Mouse (Mus musculus): Measurements from ENCODE around the gene Rgp1.
"Not testable (repeated sequence)": the region's sequence is repeated elsewhere in the genome, so short reads cannot be mapped to it uniquely, and the experiment has no call there.

Gene Rgp1

DNA sequence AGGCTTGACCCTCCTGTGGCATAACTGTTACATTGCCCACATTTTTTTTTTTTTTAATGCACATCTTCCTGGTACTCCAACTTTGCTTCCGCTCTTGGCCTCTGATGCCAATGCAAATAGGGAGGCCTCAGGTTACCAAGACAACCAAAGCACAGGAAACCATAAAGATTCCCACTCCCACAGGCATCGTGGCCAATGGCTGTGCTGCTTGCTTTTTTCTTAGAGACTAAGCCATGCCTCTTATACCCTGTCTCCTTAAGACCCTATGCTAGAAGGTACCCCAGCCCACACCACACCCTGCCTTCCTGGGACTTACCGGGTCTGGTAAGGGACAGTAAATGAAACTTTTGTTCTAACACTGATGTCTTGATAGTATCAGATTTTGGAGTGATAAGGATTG is 14.9 kb downstream of the Rgp1 start:
- DNase-seq (ENCODE audit: low read depth), result no peak

DNA sequence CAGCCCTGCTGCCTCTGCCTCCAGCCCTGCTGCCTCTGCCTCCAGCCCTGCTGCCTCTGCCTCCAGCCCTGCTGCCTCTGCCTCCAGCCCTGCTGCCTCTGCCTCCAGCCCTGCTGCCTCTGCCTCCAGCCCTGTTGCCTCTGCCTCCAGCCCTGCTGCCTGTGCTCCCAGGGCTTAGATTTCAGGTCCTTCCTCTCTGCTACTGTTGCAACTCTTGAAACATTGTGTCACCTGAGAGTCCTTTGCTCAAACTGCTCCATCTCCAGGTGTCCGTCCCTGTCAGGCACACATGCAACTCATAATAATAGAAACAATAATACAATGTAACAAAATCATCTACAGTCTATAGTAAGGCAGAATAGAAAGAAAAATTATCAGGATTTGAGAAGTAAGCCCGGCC is 18.1 kb downstream of the Rgp1 start:
- DNase-seq (ENCODE audit: low read depth), result not testable (repeated sequence)

DNA sequence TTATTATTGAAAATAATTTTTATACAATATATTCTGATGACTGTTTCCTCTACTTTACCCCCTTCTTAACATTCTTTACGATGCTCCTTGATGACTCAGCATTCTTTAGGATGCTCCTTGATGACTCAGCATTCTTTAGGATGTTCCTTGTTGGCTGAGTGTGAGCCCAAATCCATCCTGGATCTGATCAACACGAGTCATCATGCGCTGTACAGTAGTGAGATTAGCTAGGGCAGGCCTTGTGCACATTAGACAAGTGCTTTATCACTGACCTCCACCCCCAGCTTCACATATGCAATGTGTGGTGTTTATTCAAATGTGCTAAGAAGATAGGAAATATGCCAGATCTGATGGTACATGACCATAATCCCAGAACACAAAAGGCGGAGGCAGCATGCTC is 19.7 kb downstream of the Rgp1 start:
- DNase-seq (ENCODE audit: low read depth), result no peak

DNA sequence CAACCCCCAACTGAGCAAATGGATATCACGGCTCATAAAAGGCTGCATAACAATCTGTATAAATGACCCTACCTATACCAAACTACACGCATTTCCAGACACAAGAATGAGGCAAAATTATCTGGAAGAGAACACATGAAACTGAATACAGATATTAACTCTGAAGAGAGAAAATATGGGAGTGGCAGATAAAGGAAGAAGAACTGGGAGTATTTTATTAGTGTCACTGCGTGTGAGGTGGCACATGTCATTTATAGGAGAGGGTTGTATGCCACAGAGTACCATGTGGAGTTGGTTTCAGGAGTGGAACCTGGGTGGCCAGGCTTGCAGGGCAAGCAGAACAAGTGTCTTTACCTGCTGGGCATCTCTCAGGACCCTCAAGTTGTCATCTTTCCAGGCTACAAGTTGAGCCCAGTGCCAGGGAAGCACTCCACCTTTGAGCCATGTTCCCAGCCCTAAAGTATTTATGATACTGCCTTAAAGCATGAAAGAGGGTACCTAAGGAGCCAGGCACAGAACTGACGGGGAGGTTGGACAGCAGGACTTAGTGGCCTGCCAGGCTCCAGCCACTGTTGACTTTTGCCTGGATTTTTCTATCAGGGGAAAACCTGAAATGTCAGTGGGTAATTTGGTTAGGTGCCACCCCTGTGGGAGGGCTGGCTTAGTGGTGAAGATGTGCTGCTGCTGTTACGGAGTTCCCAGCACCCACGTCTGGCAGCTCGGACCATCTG is 20.3 kb downstream of the Rgp1 start:
- DNase-seq (ENCODE audit: low read depth), result no peak

DNA sequence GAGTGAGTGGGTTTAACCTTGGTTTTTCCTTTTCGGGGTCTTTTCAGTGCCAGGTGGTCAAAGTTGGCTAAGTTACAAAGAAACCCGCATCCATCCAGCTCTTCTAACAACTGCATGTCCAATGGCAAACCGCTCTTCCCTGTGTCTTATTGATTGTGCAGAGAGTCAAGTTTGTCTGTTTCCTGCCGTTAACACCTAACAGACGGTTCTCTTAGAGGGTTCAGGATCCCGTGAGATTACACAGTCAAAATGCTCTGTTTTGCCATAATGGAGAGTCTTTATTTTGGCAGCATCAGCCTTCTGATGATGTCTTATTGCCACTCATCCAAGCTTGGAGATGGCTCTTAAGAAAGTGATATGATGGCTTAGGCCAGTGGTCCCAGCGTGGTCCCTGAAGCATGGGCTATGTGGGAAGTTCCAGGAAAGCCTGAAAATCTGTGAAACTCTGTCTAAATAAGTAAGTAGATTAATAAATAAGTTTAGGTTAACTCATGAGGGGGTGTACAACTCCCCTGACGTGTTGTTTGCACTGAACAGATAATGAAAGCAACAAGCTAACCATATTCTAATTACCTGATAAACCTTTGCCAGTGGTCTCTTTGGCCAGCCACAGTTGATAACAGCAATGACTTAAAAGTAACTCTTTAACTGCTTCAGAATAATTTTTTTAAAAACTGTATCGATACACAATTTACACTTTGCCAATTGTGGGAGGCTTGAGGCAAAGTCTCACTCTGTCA is 21.9 kb downstream of the Rgp1 start:
- no peak for DNase-seq (ENCODE audit: low read depth)

GRCm38 (mm10) chr4:43604099-43604498 is 25.6 kb downstream of the Rgp1 start:
- no peak for DNase-seq (ENCODE audit: low read depth)

GRCm38 (mm10) chr4:43604751-43605685 is 26.5 kb downstream of the Rgp1 start:
- DNase-seq (ENCODE audit: low read depth), result no peak

- no peak for DNase-seq (ENCODE audit: low read depth)
These were observed 34.0 kb downstream of the Rgp1 start for GRCm38 (mm10) chr4:43612534-43612933.

GRCm38 (mm10) chr4:43613060-43613730 is 34.7 kb downstream of the Rgp1 start:
- DNase-seq (ENCODE audit: low read depth), result peak; percentile 22

GRCm38 (mm10) chr4:43620146-43620778 is 41.7 kb downstream of the Rgp1 start:
- DNase-seq (ENCODE audit: low read depth), result no peak

DNA sequence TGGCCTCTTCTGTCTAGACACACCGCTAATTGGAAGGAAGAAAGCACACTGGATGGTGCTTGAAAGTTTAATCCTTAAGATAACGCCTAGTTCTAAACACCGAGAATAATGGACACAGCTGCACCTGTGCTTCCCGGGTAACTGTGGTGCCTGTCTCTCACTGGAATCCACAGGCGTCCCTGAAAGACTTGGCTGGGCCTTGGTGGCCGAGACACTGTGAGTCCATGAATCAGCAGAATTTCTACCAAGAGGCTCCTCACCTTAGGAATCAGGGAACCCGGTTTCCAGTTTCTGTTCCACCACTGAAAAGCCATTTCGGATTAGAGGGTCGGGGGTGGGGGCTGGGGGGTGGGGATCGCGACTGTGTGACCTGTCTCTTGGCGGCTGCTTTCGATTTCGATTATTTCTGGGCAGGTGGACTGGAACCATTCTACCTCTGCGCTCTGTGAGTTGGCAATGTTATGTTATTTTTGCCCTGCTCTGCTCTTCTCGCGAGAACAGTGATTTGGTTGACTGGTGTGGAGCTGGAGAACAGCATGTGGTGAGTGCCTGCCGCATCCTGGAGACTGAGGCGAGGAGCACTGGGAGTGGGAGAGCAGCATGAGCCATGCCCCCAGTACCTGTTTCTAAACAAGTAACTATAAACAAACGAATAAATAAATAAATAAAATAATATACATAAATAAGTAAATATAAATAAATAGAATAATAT is 50.7 kb downstream of the Rgp1 start:
- DNase-seq (ENCODE audit: low read depth), result no peak

GRCm38 (mm10) chr4:43630030-43630581 is 51.6 kb downstream of the Rgp1 start:
- peak; percentile 82 for DNase-seq (ENCODE audit: low read depth)

GRCm38 (mm10) chr4:43630671-43631045 is 52.1 kb downstream of the Rgp1 start:
- no peak for DNase-seq (ENCODE audit: low read depth)

GRCm38 (mm10) chr4:43631046-43631955 is 52.8 kb downstream of the Rgp1 start, which contains the start of gene Npr2:
TSS of gene Npr2 (plus strand) at chr4:43631935.
- peak; percentile 25 for DNase-seq (ENCODE audit: low read depth)

GRCm38 (mm10) chr4:43631956-43632920 is 53.7 kb downstream of the Rgp1 start:
- no peak for DNase-seq (ENCODE audit: low read depth)

DNA sequence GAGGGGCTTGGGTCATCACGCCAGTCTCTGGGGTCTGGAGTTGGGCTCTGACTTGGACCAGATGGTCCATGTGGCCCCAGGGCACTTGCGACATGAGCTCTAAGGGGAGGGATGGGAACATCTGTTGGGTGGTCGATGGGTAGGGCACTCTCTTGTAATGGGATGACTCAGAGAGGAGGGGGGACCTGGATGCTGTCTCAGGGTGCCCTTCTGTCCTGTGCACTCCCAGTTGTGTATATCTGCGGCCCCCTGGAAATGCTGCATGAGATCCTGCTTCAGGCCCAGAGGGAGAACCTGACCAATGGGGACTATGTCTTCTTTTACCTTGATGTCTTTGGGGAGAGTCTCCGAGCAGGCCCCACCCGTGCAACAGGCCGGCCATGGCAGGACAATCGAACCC is 54.8 kb downstream of the Rgp1 start:
- no peak for DNase-seq (ENCODE audit: low read depth)

GRCm38 (mm10) chr4:43633736-43634135 is 55.2 kb downstream of the Rgp1 start:
- DNase-seq (ENCODE audit: low read depth), result no peak

All from naive thymus-derived CD4-positive, alpha-beta T cell, adult 2 months (primary cell).